Mouse (Mus musculus) liver, adult 2 months (tissue): ENCODE data around the gene Gm49387. TPM values are rescaled to one million over a fixed set of nuclear protein-coding genes. Genes with fewer than 3 reads are reported as not detected.

ENCODE experiments used
- DNase-seq: peaks from one replicate; pipeline ENCODE4 v3.0.0-alpha.2; 2011; ENCODE audit warnings: low read depth, low spot score; ENCODE audit errors: extremely low read depth
- H3K27ac ChIP-seq: fragments of 200-500 bp; replicated peaks from 2 replicates; pipeline ENCODE4 v1.5.1; 2012; ENCODE audit warnings: low read depth, mild to moderate bottlenecking, control low read depth, inconsistent platforms, low read length; ENCODE audit not compliant: insufficient read depth
- H3K27me3 ChIP-seq: fragments of 200-500 bp; 2 replicates; pipeline ENCODE4 v1.6.1; 2012; ENCODE audit warnings: mild to moderate bottlenecking, moderate library complexity, low read length, inconsistent platforms; ENCODE audit not compliant: control insufficient read depth, insufficient read depth
- H3K36me3 ChIP-seq: fragments of 200-500 bp; 2 replicates; pipeline ENCODE4 v1.6.1; 2012; ENCODE audit warnings: low read length, inconsistent platforms; ENCODE audit not compliant: control insufficient read depth, insufficient read depth
- H3K4me1 ChIP-seq: fragments of 200-500 bp; 2 replicates; pipeline ENCODE4 v1.6.1; 2011; ENCODE audit warnings: low read length; ENCODE audit not compliant: control insufficient read depth, insufficient read depth
- H3K4me3 ChIP-seq: fragments of 200-500 bp; 2 replicates; pipeline ENCODE4 v1.5.1; 2011; ENCODE audit warnings: low read depth, mild to moderate bottlenecking, control low read depth, low read length, moderate library complexity; ENCODE audit not compliant: insufficient read depth
- H3K79me2 ChIP-seq: fragments of 200-500 bp; 2 replicates; pipeline ENCODE4 v1.6.1; 2012; ENCODE audit warnings: inconsistent platforms, mild to moderate bottlenecking, low read length, moderate library complexity; ENCODE audit not compliant: control insufficient read depth, insufficient read depth
- H3K9ac ChIP-seq: fragments of 200-500 bp; 2 replicates; pipeline ENCODE4 v1.6.1; 2012; ENCODE audit warnings: low read depth, mild to moderate bottlenecking, control low read depth, inconsistent platforms, low read length
- CTCF ChIP-seq: fragments of 200-500 bp; IDR thresholded peaks from 2 replicates; pipeline ENCODE4 v1.5.1; 2011; ENCODE audit warnings: low read depth, low read length, control low read depth
- POLR2A ChIP-seq: fragments of 200-500 bp; IDR thresholded peaks from 2 replicates; pipeline ENCODE4 v1.6.1; 2011; ENCODE audit warnings: low read length, control low read depth; ENCODE audit not compliant: insufficient read depth; ENCODE audit errors: extremely low read depth
- WGBS: fragments of 180-500 bp; shearing (Covaris S2); methylation state at CpG from one replicate; pipeline ENCODE4 v1.1.7; 2018; 5-methylcytosine and 5-hydroxymethylcytosine counted together
- polyA plus RNA-seq: library from polyadenylated mRNA; depleted of rRNA; stranded (reverse); fragments of >200 nt; gene quantifications from 2 replicates; pipeline ENCODE4 v1.2.3, GENCODE M21; 2012
- total RNA-seq: library from RNA; depleted of rRNA; stranded (reverse); fragments of >200 nt; gene quantifications from 2 replicates; pipeline ENCODE4 v1.2.3, GENCODE M21; 2014

Gene Gm49387
- total and polyA plus RNA-seq, 2 experiments, result 2.6 TPM; not detected in 1

- Histone ChIP-seq H3K4me3 (no peak overlapping the region), H3K4me1 (peaks cover 14% of the 10 kb centered on the region), H3K27ac (no peak overlapping the region), H3K79me2 (no peaks in the 10 kb centered on the region), H3K9ac (no peak overlapping the region), H3K27me3 (no peaks in the 10 kb centered on the region), H3K36me3 (no peaks in the 10 kb centered on the region; the same call in 1 of the 2 replicates)
- no peak for TF ChIP-seq POLR2A
- TF ChIP-seq CTCF, result no peak
- WGBS, result 88% methylated on average over 6 of the region's 6 CpGs
- DNase-seq, result no peak
Observed at GRCm38 (mm10) chr14:31667741-31668140, 27.1 kb upstream of the Gm49387 start.

GRCm38 (mm10) chr14:31666931-31667705 is 26.4 kb upstream of the Gm49387 start:
- no peak overlapping the region for H3K27ac ChIP-seq
- no peak overlapping the region for H3K9ac ChIP-seq
- no peak overlapping the region for H3K4me3 ChIP-seq
- peaks cover 16% of the 10 kb centered on the region for H3K4me1 ChIP-seq
- no peak for TF ChIP-seq POLR2A
- TF ChIP-seq CTCF, result no peak
- no peak for DNase-seq
- no peaks in the 10 kb centered on the region for H3K79me2 ChIP-seq
- no peaks in the 10 kb centered on the region for H3K27me3 ChIP-seq
- no peaks in the 10 kb centered on the region; the same call in 1 of the 2 replicates for H3K36me3 ChIP-seq
- WGBS, result 97% methylated on average over 28 of the region's 28 CpGs

- no peak overlapping the region for H3K4me3 ChIP-seq
- H3K27ac ChIP-seq, result no peak overlapping the region
Observed at GRCm38 (mm10) chr14:31665566-31665940, 24.9 kb upstream of the Gm49387 start.

GRCm38 (mm10) chr14:31664903-31665565 is 24.4 kb upstream of the Gm49387 start:
- Histone ChIP-seq H3K4me1 (peaks cover 14% of the 10 kb centered on the region), H3K27ac (no peak overlapping the region), H3K27me3 (no peaks in the 10 kb centered on the region), H3K9ac (no peak overlapping the region), H3K36me3 (no peaks in the 10 kb centered on the region; the same call in 1 of the 2 replicates), H3K4me3 (no peak overlapping the region), H3K79me2 (no peaks in the 10 kb centered on the region)
- no peak for DNase-seq
- TF ChIP-seq CTCF (no peak), POLR2A (no peak)
- WGBS, result 83% methylated on average over 12 of the region's 12 CpGs

More at GRCm38 (mm10) chr14:31665566-31665940, 24.9 kb upstream of the Gm49387 start:
- H3K27me3 ChIP-seq, result no peaks in the 10 kb centered on the region
- no peak for TF ChIP-seq POLR2A
- no peak for TF ChIP-seq CTCF
- no peaks in the 10 kb centered on the region for H3K79me2 ChIP-seq
- H3K9ac ChIP-seq, result no peak overlapping the region
- 90% methylated on average over 4 of the region's 4 CpGs for WGBS
- peaks cover 18% of the 10 kb centered on the region for H3K4me1 ChIP-seq
- no peaks in the 10 kb centered on the region; the same call in 1 of the 2 replicates for H3K36me3 ChIP-seq
- DNase-seq, result no peak

- TF ChIP-seq POLR2A, result no peak
- TF ChIP-seq CTCF, result no peak
- whole genome bisulfite sequencing, result 77% methylated on average over 18 of the region's 18 CpGs
- H3K4me3 ChIP-seq, result no peak overlapping the region
- no peaks in the 10 kb centered on the region; the same call in 1 of the 2 replicates for H3K36me3 ChIP-seq
- H3K4me1 ChIP-seq, result peaks cover 9% of the 10 kb centered on the region
- DNase-seq, result no peak
- peaks cover 3% of the 10 kb centered on the region; the same call in 1 of the 2 replicates for H3K79me2 ChIP-seq
- no peaks in the 10 kb centered on the region for H3K27me3 ChIP-seq
- no peak overlapping the region for H3K9ac ChIP-seq
- no peak overlapping the region for H3K27ac ChIP-seq
Observed at GRCm38 (mm10) chr14:31664100-31664902, 23.6 kb upstream of the Gm49387 start.
